Mouse (Mus musculus) myocyte (in vitro differentiated cells): ENCODE results near the gene Gtf3a.

Experiments
- CEBPB ChIP-seq: IDR thresholded peaks from 2 replicates; pipeline ENCODE4 v1.6.1; 2011; ENCODE audit warnings: mild to moderate bottlenecking, moderate library complexity; ENCODE audit not compliant: poor library complexity, insufficient read depth, severe bottlenecking
- E2F4 ChIP-seq: IDR thresholded peaks from one replicate; pipeline ENCODE4 v1.6.1; 2011; ENCODE audit warnings: mild to moderate bottlenecking, control low read depth, moderate library complexity; ENCODE audit not compliant: insufficient read depth
- MAX ChIP-seq: IDR thresholded peaks from one replicate; pipeline ENCODE4 v1.6.1; 2011; ENCODE audit warnings: low read depth, mild to moderate bottlenecking, control low read depth
- MYOD1 ChIP-seq, 3 experiments: IDR thresholded peaks; one replicate each; pipeline ENCODE4 v1.6.1; 2011; ENCODE audit warnings: control low read depth in 2 of 3, low read depth in 2 of 3, mild to moderate bottlenecking in 2 of 3, moderate library complexity in 1 of 3; ENCODE audit not compliant: insufficient read length in 2 of 3, control insufficient read depth in 1 of 3
- MYOG ChIP-seq, 3 experiments: IDR thresholded peaks; one replicate each; pipeline ENCODE4 v1.6.1; 2011; ENCODE audit warnings: control low read depth in 2 of 3, low read depth in 2 of 3, mild to moderate bottlenecking in 2 of 3; ENCODE audit not compliant: insufficient read length in 2 of 3, control insufficient read depth in 1 of 3, insufficient read depth in 1 of 3
- POLR2A ChIP-seq: IDR thresholded peaks from one replicate; pipeline ENCODE4 v1.6.1; 2011; ENCODE audit warnings: low read depth, mild to moderate bottlenecking, control low read depth, moderate library complexity; ENCODE audit not compliant: insufficient read length
- POLR2AphosphoS2 ChIP-seq: IDR thresholded peaks from one replicate; pipeline ENCODE4 v1.6.1; 2011; ENCODE audit warnings: low read depth, control low read depth; ENCODE audit not compliant: insufficient read length
- REST ChIP-seq: IDR thresholded peaks from one replicate; pipeline ENCODE4 v1.6.1; 2011; ENCODE audit warnings: mild to moderate bottlenecking, control low read depth, moderate library complexity; ENCODE audit not compliant: insufficient read depth, insufficient read length
- USF1 ChIP-seq: IDR thresholded peaks from one replicate; pipeline ENCODE4 v1.6.1; 2011; ENCODE audit warnings: low read depth, mild to moderate bottlenecking, control low read depth, moderate library complexity

DNA sequence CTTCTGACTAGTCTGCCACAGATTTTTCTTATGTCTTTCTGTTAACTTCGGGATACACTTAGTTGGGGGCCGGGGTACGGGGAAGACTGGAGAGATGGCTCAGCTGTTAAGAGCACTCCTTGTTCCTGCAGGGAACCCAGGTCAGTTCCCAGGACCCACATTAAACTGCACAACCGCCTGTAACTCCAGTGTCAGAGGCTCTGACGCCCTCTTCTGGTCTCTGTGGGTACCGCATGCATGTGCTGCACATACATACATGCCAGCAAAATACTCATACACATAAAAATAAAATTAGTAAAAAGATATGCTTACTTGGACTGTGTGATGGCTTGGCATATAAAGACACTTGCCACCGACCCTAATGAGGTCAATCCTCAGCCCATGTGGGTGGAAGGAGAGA, 48.4 kb downstream of the Gtf3a start:
- TF ChIP-seq POLR2A (no peak), MAX (no peak), MYOG (IDR thresholded peaks at IDR 0.05; ENCODE audit: control insufficient read depth in 1 of 3, insufficient read depth in 1 of 3, insufficient read length in 2 of 3, low read depth in 2 of 3) (no peak), MYOD1 (IDR thresholded peaks at IDR 0.05; ENCODE audit: control insufficient read depth in 1 of 3, insufficient read length in 2 of 3, low read depth in 2 of 3) (no peak), E2F4 (no peak), POLR2AphosphoS2 (no peak), USF1 (no peak), REST (no peak), CEBPB (no peak)
